Mouse (Mus musculus) embryonic facial prominence, embryonic 11.5 days (tissue): ENCODE measurements around the gene Lin7a. TPM values are rescaled to one million over a fixed set of nuclear protein-coding genes. Genes with fewer than 3 reads are reported as not detected.

Experiments
- ATAC-seq: fragments of 200-750 bp; cut with Nextera tagmentation; replicated peaks from 2 replicates; pipeline ENCODE4 v1.8.0; 2017; ENCODE audit warnings: low read depth; ENCODE audit not compliant: insufficient number of reproducible peaks, low FRiP score, low TSS enrichment
- DNase-seq: peaks from one replicate; pipeline ENCODE4 v3.0.0-alpha.2; 2015; ENCODE audit warnings: low spot score
- H3K27ac ChIP-seq: fragments of 300-500 bp; sonication (generic); replicated peaks from 2 replicates; pipeline ENCODE4 v1.5.1; 2014; ENCODE audit warnings: mild to moderate bottlenecking, low read depth, low read length, control low read depth
- H3K27me3 ChIP-seq: fragments of 300-500 bp; sonication (generic); 2 replicates; pipeline ENCODE4 v1.6.1; 2014; ENCODE audit warnings: mild to moderate bottlenecking, low read length, moderate library complexity, mixed read lengths; ENCODE audit not compliant: control insufficient read depth, insufficient read depth
- H3K36me3 ChIP-seq: fragments of 300-500 bp; sonication (generic); replicated peaks from 2 replicates; pipeline ENCODE4 v1.6.1; 2014; ENCODE audit warnings: low read depth, mild to moderate bottlenecking, low read length, moderate library complexity, mixed read lengths; ENCODE audit not compliant: control insufficient read depth, insufficient read depth
- H3K4me1 ChIP-seq: fragments of 300-500 bp; sonication (generic); 2 replicates; pipeline ENCODE4 v1.6.1; 2014; ENCODE audit warnings: low read length, mixed read lengths; ENCODE audit not compliant: control insufficient read depth, insufficient read depth
- H3K4me2 ChIP-seq: fragments of 300-500 bp; sonication (generic); 2 replicates; pipeline ENCODE4 v1.6.1; 2014; ENCODE audit warnings: low read depth, mild to moderate bottlenecking, control low read depth, low read length, moderate library complexity
- H3K4me3 ChIP-seq: fragments of 300-500 bp; sonication (generic); 2 replicates; pipeline ENCODE4 v1.5.1; 2014; ENCODE audit warnings: low read depth, low read length, control low read depth
- H3K9ac ChIP-seq: fragments of 300-500 bp; sonication (generic); replicated peaks from 2 replicates; pipeline ENCODE4 v1.6.1; 2014; ENCODE audit warnings: mild to moderate bottlenecking, control low read depth, low read length
- H3K9me3 ChIP-seq: fragments of 300-500 bp; sonication (generic); replicated peaks from 2 replicates; pipeline ENCODE4 v1.6.1; 2016; ENCODE audit warnings: mild to moderate bottlenecking, low read length, inconsistent platforms, mixed read lengths; ENCODE audit not compliant: control insufficient read depth
- WGBS: fragments of 180-500 bp; shearing (Covaris S2); extraction: QIAGEN DNeasy Blood & Tissue Kit; methylation state at CpG from one replicate; pipeline ENCODE4 v1.1.7; 2014; 5-methylcytosine and 5-hydroxymethylcytosine counted together
- polyA plus RNA-seq: library from polyadenylated mRNA; unstranded; fragments of >200 nt; fragmentation: Nextera tagmentation; extraction: Ambion mirVana; gene quantifications from 2 replicates; pipeline ENCODE4 v1.2.1, GENCODE M21; 2014

Lin7a gene
- polyA plus RNA-seq, 1 experiment from 2014 or later: 4.0 TPM

DNA sequence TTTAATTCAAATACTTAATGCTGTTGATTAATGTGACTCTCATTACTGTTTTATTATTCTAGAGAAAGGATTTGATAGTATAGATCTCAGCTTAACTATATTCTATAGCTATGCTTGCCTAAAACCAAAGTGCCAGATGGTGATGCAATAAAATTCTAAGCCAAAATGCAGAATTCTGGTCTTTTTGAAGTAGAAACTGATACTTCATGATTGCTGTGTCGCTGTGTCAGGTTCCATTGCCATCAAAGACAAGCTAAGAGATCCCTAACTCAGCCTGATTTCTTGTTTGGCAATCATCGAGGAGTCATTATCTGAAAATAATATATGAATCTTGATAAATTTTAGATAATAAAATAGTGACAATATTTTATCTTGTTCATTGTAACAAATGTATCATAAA, 38.3 kb upstream of the Lin7a start:
- 87% methylated on average over 2 of the region's 2 CpGs for WGBS
- Histone ChIP-seq H3K27me3 (no peaks in the 10 kb centered on the region), H3K4me1 (no peaks in the 10 kb centered on the region), H3K9me3 (no peaks in the 10 kb centered on the region), H3K4me2 (no peak overlapping the region), H3K4me3 (no peak overlapping the region), H3K27ac (no peak overlapping the region), H3K9ac (no peak overlapping the region), H3K36me3 (no peaks in the 10 kb centered on the region)
- DNase-seq: peak; percentile 8
- ATAC-seq: no peak

DNA sequence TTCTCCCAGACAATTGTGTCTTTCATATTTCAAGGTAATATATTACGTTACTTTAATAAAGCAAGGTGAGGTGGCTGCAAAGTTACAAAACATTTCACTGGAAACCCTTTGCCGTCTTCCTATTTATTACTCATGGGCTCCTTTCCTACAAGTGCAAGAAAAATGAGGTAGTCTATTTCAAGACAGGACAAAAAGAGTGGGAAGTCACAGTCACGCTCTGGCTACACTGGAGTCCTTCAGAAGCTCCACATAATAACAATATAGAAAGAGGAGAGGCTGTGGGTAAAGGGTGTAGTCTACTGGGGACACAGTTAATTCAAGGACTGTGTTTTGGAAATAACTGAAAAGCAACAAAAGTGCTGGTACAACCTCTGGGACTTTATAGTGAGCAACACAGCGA, 37.7 kb upstream of the Lin7a start:
- Histone ChIP-seq H3K9ac (no peak overlapping the region), H3K36me3 (no peaks in the 10 kb centered on the region), H3K4me3 (no peak overlapping the region), H3K4me1 (no peaks in the 10 kb centered on the region), H3K4me2 (no peak overlapping the region), H3K27me3 (no peaks in the 10 kb centered on the region), H3K9me3 (no peaks in the 10 kb centered on the region), H3K27ac (no peak overlapping the region)
- ATAC-seq (no peak), DNase-seq (no peak)
- WGBS: 95% methylated on average over 4 of the region's 4 CpGs

DNA sequence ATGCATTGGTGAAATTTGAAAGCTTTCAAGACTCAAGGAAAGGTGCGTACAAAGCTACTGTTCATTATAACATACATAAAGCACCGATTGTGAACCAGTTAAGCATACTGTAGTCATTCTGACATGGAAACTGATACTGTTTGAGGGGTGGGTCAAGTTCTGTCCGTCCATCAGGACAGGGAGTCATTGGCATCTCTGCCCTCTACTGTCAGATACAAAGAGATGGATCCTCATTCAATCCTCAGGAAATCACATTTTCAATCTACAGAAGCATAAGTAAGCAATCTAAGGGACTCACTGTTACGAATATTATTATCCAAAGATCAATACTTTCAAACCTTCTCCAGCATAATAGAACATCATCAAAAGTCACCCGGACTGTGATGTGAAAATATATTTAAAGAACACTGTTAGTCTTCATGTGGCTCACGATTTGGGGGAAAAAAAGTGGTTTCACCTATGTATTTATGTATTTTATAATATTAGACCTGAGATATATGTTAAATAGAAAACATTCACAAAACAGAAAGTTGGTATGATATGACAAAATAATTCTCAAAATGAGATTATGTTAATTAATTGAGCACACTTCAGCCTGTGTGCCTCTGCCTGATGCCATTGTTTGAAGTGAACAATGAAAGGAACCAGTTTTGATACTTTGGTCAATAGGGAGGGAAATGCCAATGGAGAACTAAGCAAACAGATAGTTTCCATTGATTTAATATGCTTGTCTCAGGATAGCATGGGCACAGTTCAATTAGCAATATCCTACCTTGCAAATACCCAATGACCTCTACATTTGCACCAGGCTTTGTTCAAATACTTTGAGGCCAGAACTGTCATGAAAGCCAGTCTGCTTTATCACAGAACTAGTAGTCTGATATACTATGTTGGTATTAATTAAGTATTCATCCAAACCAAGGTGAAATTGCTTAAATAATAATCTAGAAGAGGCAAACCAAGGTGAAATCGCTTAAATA, 36.8 kb upstream of the Lin7a start:
- no peak for ATAC-seq
- Histone ChIP-seq H3K4me2 (no peak overlapping the region), H3K27me3 (no peaks in the 10 kb centered on the region), H3K9ac (no peak overlapping the region), H3K9me3 (no peaks in the 10 kb centered on the region), H3K4me1 (no peaks in the 10 kb centered on the region), H3K4me3 (no peak overlapping the region), H3K27ac (no peak overlapping the region), H3K36me3 (no peaks in the 10 kb centered on the region)
- WGBS: 83% methylated on average over 7 of the region's 7 CpGs
- no peak for DNase-seq

DNA sequence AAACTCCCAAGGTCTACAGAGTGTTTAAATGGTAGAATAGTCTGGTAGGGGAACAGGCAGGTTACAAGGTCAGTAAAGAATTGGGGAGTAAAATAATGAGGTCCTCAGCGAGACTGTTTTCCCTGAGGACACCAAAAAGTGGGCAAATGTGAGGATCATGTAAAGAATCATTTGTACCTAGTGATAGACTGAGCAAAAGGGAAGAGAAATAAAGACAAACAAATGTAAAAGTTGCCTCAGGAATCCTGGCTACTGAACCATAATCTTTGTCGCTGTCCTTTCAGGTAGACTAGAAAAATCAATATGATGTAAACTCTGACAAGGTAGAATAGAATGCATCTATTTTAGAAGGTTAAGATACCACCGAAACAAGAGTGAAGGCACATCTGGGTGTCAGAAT, 36.0 kb upstream of the Lin7a start:
- no peak for DNase-seq
- no peak overlapping the region for H3K4me3 ChIP-seq
- 81% methylated on average over 3 of the region's 3 CpGs for WGBS

DNA sequence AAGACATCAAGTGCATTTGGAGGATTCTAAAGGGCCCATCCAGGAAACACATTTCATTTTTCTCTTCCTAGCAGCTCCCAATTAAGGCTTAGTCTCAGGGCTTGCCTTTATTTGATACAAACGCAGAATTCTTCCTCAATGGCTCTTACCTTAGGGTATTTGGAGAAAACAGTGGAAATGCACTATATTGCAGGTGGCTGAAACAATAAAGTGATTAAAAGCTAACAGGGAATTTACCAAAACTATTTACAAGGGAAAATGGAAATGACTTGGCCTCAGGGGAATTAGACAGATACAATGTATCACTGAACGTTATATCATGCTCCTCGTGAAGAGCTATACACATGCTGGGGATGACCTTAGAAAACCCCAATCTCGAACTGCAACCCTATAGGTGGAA, 35.3 kb upstream of the Lin7a start:
- no peak for ATAC-seq
- 78% methylated on average over 4 of the region's 4 CpGs for WGBS
- Histone ChIP-seq H3K9ac (no peak overlapping the region), H3K4me1 (no peaks in the 10 kb centered on the region), H3K27ac (no peak overlapping the region), H3K4me3 (no peak overlapping the region), H3K36me3 (no peaks in the 10 kb centered on the region), H3K27me3 (no peaks in the 10 kb centered on the region), H3K9me3 (no peaks in the 10 kb centered on the region), H3K4me2 (no peak overlapping the region)
- DNase-seq: no peak

More for the DNA sequence above, 36.0 kb upstream of the Lin7a start:
- H3K9ac ChIP-seq: no peak overlapping the region
- no peaks in the 10 kb centered on the region for H3K9me3 ChIP-seq
- H3K4me2 ChIP-seq: no peak overlapping the region
- no peak overlapping the region for H3K27ac ChIP-seq
- no peaks in the 10 kb centered on the region for H3K27me3 ChIP-seq
- H3K36me3 ChIP-seq: no peaks in the 10 kb centered on the region
- H3K4me1 ChIP-seq: no peaks in the 10 kb centered on the region
- ATAC-seq: no peak

DNA sequence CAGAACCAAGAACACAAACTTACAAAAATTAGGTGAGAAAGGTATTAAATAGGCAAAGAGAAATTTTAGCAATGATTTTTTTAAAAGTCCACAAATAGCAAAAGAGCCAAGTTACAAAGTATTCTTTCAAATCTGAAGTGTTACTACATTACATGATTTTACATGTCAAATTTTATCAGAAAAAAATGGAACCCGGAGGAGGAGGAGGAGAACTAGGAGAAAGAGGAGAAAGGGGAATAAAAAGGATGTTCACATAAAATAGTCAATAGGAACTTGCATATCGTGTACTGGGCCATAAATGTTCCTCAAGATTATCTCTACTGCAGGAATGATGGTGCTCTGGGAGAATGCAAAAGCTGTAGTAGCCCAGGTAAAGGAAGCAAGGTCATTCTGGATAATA, 34.4 kb upstream of the Lin7a start:
- no peak for ATAC-seq
- no peak overlapping the region for H3K4me3 ChIP-seq
- H3K36me3 ChIP-seq: no peaks in the 10 kb centered on the region
- no peak for DNase-seq
- no peaks in the 10 kb centered on the region for H3K9me3 ChIP-seq
- H3K4me2 ChIP-seq: no peak overlapping the region
- no peak overlapping the region for H3K27ac ChIP-seq
- H3K4me1 ChIP-seq: no peaks in the 10 kb centered on the region
- WGBS: 86% methylated on average over 2 of the region's 2 CpGs
- H3K27me3 ChIP-seq: no peaks in the 10 kb centered on the region
- no peak overlapping the region for H3K9ac ChIP-seq

DNA sequence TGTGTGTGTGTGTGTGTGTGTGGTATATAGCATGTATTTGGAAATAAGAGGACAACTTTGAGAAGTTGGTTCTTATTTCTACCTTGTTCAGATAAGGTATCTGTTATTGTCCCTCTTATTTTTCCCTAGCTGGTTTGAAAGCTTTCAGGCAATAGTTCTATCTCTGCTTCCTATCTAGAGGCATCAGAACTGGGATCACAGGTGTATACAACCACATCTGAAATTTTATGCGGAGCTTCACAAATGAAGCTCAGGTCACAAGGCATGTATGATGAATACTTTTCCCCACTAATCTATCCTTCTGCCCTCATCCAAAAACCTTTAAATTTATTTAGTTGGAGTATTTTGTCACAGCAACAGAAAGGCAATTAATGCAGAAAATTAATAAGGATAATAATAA, 33.8 kb upstream of the Lin7a start:
- no peak overlapping the region for H3K27ac ChIP-seq
- no peak overlapping the region for H3K4me3 ChIP-seq
- WGBS: 97% methylated on average over 1 of the region's 1 CpGs
- H3K27me3 ChIP-seq: no peaks in the 10 kb centered on the region
- ATAC-seq: no peak
- no peak overlapping the region for H3K4me2 ChIP-seq
- H3K9me3 ChIP-seq: no peaks in the 10 kb centered on the region
- no peak overlapping the region for H3K9ac ChIP-seq
- H3K36me3 ChIP-seq: no peaks in the 10 kb centered on the region
- no peaks in the 10 kb centered on the region for H3K4me1 ChIP-seq
- no peak for DNase-seq

DNA sequence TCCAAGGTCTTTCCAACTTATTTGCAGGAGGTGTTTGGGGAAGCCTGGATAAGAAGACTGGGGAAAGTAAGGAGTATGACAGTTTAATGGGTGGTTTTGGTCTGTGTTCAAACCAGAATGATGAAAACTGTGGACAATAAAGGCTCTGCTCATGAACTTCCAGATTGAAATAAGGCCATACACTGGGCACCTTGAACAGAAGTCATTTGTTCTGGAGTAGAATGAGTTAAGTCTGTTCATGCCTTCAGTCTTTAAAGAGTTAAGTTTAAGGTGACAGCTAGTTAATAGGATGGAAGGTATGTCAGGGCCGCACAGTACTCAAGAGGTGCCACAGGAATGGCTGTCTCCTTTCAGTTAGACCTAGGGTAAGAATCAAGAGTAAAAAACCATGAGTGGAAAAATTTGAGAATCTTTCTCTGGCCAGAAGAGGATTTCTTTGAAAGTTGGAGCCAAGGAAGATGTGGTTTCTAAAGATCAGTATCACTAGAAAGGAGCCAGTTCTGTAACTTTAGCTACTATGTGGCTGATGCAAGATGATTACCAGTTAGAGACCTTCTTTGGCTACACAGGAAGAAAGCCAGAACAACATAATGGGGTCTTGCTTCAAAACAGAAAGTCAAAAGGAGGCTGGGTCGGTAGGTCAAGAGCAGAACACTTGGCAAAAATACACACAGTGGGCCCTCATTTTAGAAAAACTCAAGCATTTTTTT, 33.2 kb upstream of the Lin7a start:
- ATAC-seq: no peak
- no peaks in the 10 kb centered on the region for H3K9me3 ChIP-seq
- no peak overlapping the region for H3K9ac ChIP-seq
- no peaks in the 10 kb centered on the region for H3K36me3 ChIP-seq
- no peak for DNase-seq
- no peak overlapping the region for H3K4me3 ChIP-seq
- H3K27ac ChIP-seq: no peak overlapping the region
- H3K4me1 ChIP-seq: no peaks in the 10 kb centered on the region
- H3K27me3 ChIP-seq: no peaks in the 10 kb centered on the region
- H3K4me2 ChIP-seq: no peak overlapping the region
- 56% methylated on average over 2 of the region's 2 CpGs for WGBS
